Mouse (Mus musculus) neural tube, embryonic 13.5 days (tissue): ENCODE data around the gene Prrg4. TPM values are rescaled to one million over a fixed set of nuclear protein-coding genes. Genes with fewer than 3 reads are reported as not detected.
A peak's percentile ranks its signal among the peaks of the same experiment; 100 is the strongest.
"Not testable (repeated sequence)": the region's sequence is repeated elsewhere in the genome, so short reads cannot be mapped to it uniquely, and the experiment has no call there.

Source experiments
- ATAC-seq: fragments of 200-750 bp; cut with Nextera tagmentation; 2 replicates; pipeline ENCODE4 v1.8.0; 2017; ENCODE audit warnings: low read depth, mild to moderate bottlenecking, moderate TSS enrichment, moderate library complexity
- H3K27ac ChIP-seq: fragments of 300-500 bp; sonication (generic); replicated peaks from 2 replicates; pipeline ENCODE4 v1.5.1; 2015; ENCODE audit warnings: moderate library complexity, mild to moderate bottlenecking, inconsistent platforms
- H3K27me3 ChIP-seq: fragments of 300-500 bp; sonication (generic); 2 replicates; pipeline ENCODE4 v1.6.1; 2015; ENCODE audit warnings: mild to moderate bottlenecking, inconsistent platforms
- H3K36me3 ChIP-seq: fragments of 300-500 bp; sonication (generic); 2 replicates; pipeline ENCODE4 v1.6.1; 2015; ENCODE audit warnings: mild to moderate bottlenecking, inconsistent platforms
- H3K4me1 ChIP-seq: fragments of 300-500 bp; sonication (generic); replicated peaks from 2 replicates; pipeline ENCODE4 v1.6.1; 2015; ENCODE audit warnings: inconsistent platforms
- H3K4me2 ChIP-seq: fragments of 300-500 bp; sonication (generic); 2 replicates; pipeline ENCODE4 v1.6.1; 2015; ENCODE audit warnings: inconsistent platforms, mild to moderate bottlenecking, moderate library complexity
- H3K4me3 ChIP-seq: fragments of 300-500 bp; sonication (generic); 2 replicates; pipeline ENCODE4 v1.5.1; 2015; ENCODE audit warnings: mild to moderate bottlenecking, inconsistent platforms
- H3K9ac ChIP-seq: fragments of 300-500 bp; sonication (generic); 2 replicates; pipeline ENCODE4 v1.6.1; 2015; ENCODE audit warnings: moderate library complexity, mild to moderate bottlenecking, inconsistent platforms
- H3K9me3 ChIP-seq: fragments of 300-500 bp; sonication (generic); 2 replicates; pipeline ENCODE4 v1.6.1; 2016; ENCODE audit warnings: inconsistent platforms
- WGBS: fragments of 180-500 bp; shearing (Covaris S2); methylation state at CpG from one replicate; pipeline ENCODE4 v1.1.7; 2015; 5-methylcytosine and 5-hydroxymethylcytosine counted together
- polyA plus RNA-seq: library from polyadenylated mRNA; unstranded; fragments of >200 nt; fragmentation: Nextera tagmentation; extraction: Ambion mirVana; gene quantifications from 2 replicates; pipeline ENCODE4 v1.2.1, GENCODE M21; 2015

The Prrg4 gene
- polyA plus RNA-seq, 1 experiment from 2014 or later: 0.36 TPM

- Histone ChIP-seq H3K27ac (no peak overlapping the region), H3K27me3 (no peaks in the 10 kb centered on the region), H3K4me1 (no peaks in the 10 kb centered on the region), H3K4me2 (no peak overlapping the region), H3K9ac (no peak overlapping the region), H3K9me3 (no peaks in the 10 kb centered on the region), H3K4me3 (no peak overlapping the region), H3K36me3 (no peaks in the 10 kb centered on the region)
- 88% methylated on average over 4 of the region's 4 CpGs for WGBS
- no peak for ATAC-seq
Measured at GRCm38 (mm10) chr2:104826191-104826590, 23.5 kb downstream of the Prrg4 start.

GRCm38 (mm10) chr2:104818763-104819162 lies 30.9 kb downstream of the Prrg4 start:
- 93% methylated on average over 3 of the region's 3 CpGs for WGBS
- ATAC-seq: not testable (repeated sequence)

GRCm38 (mm10) chr2:104817555-104818330 lies 31.9 kb downstream of the Prrg4 start:
- Histone ChIP-seq H3K9ac (peak overlapping the region; percentile 100), H3K36me3 (no peaks in the 10 kb centered on the region), H3K4me3 (peak overlapping the region; percentile 97), H3K27me3 (no peaks in the 10 kb centered on the region), H3K9me3 (no peaks in the 10 kb centered on the region), H3K4me1 (peaks cover 29% of the 10 kb centered on the region), H3K4me2 (peak overlapping the region; percentile 74), H3K27ac (peak overlapping the region; percentile 98)
- 3% methylated on average over 15 of the region's 15 CpGs for WGBS
- peak; percentile 12; the same call in 1 of the 2 replicates for ATAC-seq

More at GRCm38 (mm10) chr2:104818763-104819162, 30.9 kb downstream of the Prrg4 start:
- not testable (repeated sequence) for H3K4me2 ChIP-seq, H3K9ac ChIP-seq, H3K27me3 ChIP-seq, H3K27ac ChIP-seq, H3K36me3 ChIP-seq, H3K4me3 ChIP-seq, H3K9me3 ChIP-seq
- H3K4me1 ChIP-seq: peaks cover 29% of the 10 kb centered on the region

- Histone ChIP-seq H3K27me3 (no peaks in the 10 kb centered on the region), H3K4me3 (peak overlapping the region; percentile 97), H3K4me2 (peak overlapping the region; percentile 74), H3K9me3 (no peaks in the 10 kb centered on the region), H3K4me1 (peaks cover 29% of the 10 kb centered on the region), H3K36me3 (no peaks in the 10 kb centered on the region), H3K27ac (peak overlapping the region; percentile 98), H3K9ac (peak overlapping the region; percentile 100)
- ATAC-seq: peak; percentile 97
- WGBS: under 1% methylated on average over 29 of the region's 51 CpGs
Measured at GRCm38 (mm10) chr2:104816866-104817439, 32.7 kb downstream of the Prrg4 start.

- WGBS: 0% methylated on average over 27 of the region's 50 CpGs
- ATAC-seq: peak; percentile 82
- Histone ChIP-seq H3K9ac (peak within 1 kb of the TSS; percentile 100), H3K36me3 (no peaks in the 10 kb centered on the region), H3K27me3 (no peaks in the 10 kb centered on the region), H3K4me1 (peaks cover 29% of the 10 kb centered on the region), H3K27ac (peak within 1 kb of the TSS; percentile 98), H3K4me3 (peak within 1 kb of the TSS; percentile 97), H3K4me2 (peak within 1 kb of the TSS; percentile 74), H3K9me3 (no peaks in the 10 kb centered on the region)
Measured at GRCm38 (mm10) chr2:104816371-104816827, 33.3 kb downstream of the Prrg4 start, which contains the start of gene Qser1. Gene Qser1, minus strand, starts transcription at chr2:104816760.

- Histone ChIP-seq H3K36me3 (no peaks in the 10 kb centered on the region), H3K4me1 (peaks cover 29% of the 10 kb centered on the region), H3K9me3 (no peaks in the 10 kb centered on the region), H3K27me3 (no peaks in the 10 kb centered on the region), H3K4me2 (peak overlapping the region; percentile 74), H3K4me3 (peak overlapping the region; percentile 97), H3K9ac (peak overlapping the region; percentile 100), H3K27ac (peak overlapping the region; percentile 98)
- peak; percentile 42 for ATAC-seq
- WGBS: under 1% methylated on average over 33 of the region's 33 CpGs
Measured at GRCm38 (mm10) chr2:104815561-104816370, 33.9 kb downstream of the Prrg4 start.

- no peaks in the 10 kb centered on the region for H3K9me3 ChIP-seq
- peaks cover 29% of the 10 kb centered on the region for H3K4me1 ChIP-seq
- H3K4me3 ChIP-seq: 0 out of 2 replicates have a peak overlapping the region, but pooled peaks have one; percentile 7
- 0 out of 2 replicates have a peak, but pooled peaks cover 5% of the 10 kb centered on the region for H3K36me3 ChIP-seq
- no peaks in the 10 kb centered on the region for H3K27me3 ChIP-seq
- ATAC-seq: no peak
- H3K4me2 ChIP-seq: peak overlapping the region; percentile 74
- H3K27ac ChIP-seq: no peak overlapping the region
- WGBS: 52% methylated on average over 5 of the region's 5 CpGs
- peak overlapping the region; percentile 34; the same call in 1 of the 2 replicates for H3K9ac ChIP-seq
Measured at GRCm38 (mm10) chr2:104814181-104814951, 35.3 kb downstream of the Prrg4 start.

- H3K9me3 ChIP-seq: no peaks in the 10 kb centered on the region
- H3K4me2 ChIP-seq: no peak overlapping the region
- H3K4me3 ChIP-seq: no peak overlapping the region
- H3K9ac ChIP-seq: no peak overlapping the region
- no peak for ATAC-seq
- H3K36me3 ChIP-seq: 0 out of 2 replicates have a peak, but pooled peaks cover 5% of the 10 kb centered on the region
- H3K4me1 ChIP-seq: no peaks in the 10 kb centered on the region
- H3K27me3 ChIP-seq: no peaks in the 10 kb centered on the region
- 89% methylated on average over 1 of the region's 1 CpGs for WGBS
- no peak overlapping the region for H3K27ac ChIP-seq
Measured at GRCm38 (mm10) chr2:104805435-104805834, 44.2 kb downstream of the Prrg4 start.

Other genes with a start within 250 kb of the Prrg4 start
- 65.0 and 68.4 TPM in 2 replicates for gene Tcp11l1, start 137.7 kb downstream of the Prrg4 start, polyA plus RNA-seq
- gene Pin1rt1, start 133.5 kb downstream of the Prrg4 start, polyA plus RNA-seq: 0.34 TPM in 1 of 2 replicates, not detected in the other
- 1.6 and 2.5 TPM in 2 replicates for gene Depdc7, start 107.0 kb downstream of the Prrg4 start, polyA plus RNA-seq
- gene Qser1, start 33.1 kb downstream of the Prrg4 start, polyA plus RNA-seq: 7.1 and 7.6 TPM in 2 replicates
- 3.6 and 7.8 TPM in 2 replicates for gene Ccdc73, start 17.9 kb upstream of the Prrg4 start, polyA plus RNA-seq
- gene Eif3m, start 167.2 kb upstream of the Prrg4 start, polyA plus RNA-seq: 207 and 223 TPM in 2 replicates
- gene Gm11060, start 242.1 kb upstream of the Prrg4 start, polyA plus RNA-seq: not detected in 2 replicates